Mouse (Mus musculus): Measurements from ENCODE around the gene Dnmbp. TPM values are rescaled to one million over a fixed set of nuclear protein-coding genes. Genes with fewer than 3 reads are reported as not detected.
A peak's percentile ranks its signal among the peaks of the same experiment; 100 is the strongest.

Gene Dnmbp
- polyA plus RNA-seq, 1 experiment from 2014 or later = 24.2 TPM

GRCm38 (mm10) chr19:43912775-43913486, 27.1 kb downstream of the Dnmbp start:
- Histone ChIP-seq H3K36me3 (ENCODE audit: control insufficient read depth, insufficient read depth, low read length) (peaks cover 16% of the 10 kb centered on the region; the same call in 1 of the 2 replicates), H3K27me3 (ENCODE audit: control insufficient read depth, insufficient read depth, low read length) (no peaks in the 10 kb centered on the region), H3K4me1 (ENCODE audit: control insufficient read depth, insufficient read depth, low read length) (peaks cover 6% of the 10 kb centered on the region; the same call in 1 of the 2 replicates), H3K9me3 (ENCODE audit: control insufficient read depth, low read length) (no peaks in the 10 kb centered on the region), H3K4me2 (replicated peaks; ENCODE audit: low read depth, low read length) (no peak overlapping the region), H3K4me3 (ENCODE audit: low read length) (no peak overlapping the region), H3K9ac (ENCODE audit: low read depth, low read length) (no peak overlapping the region), H3K27ac (ENCODE audit: low read depth, low read length) (no peak overlapping the region)
- ATAC-seq (ENCODE audit: low FRiP score, low TSS enrichment) = no peak; the same call in 1 of the 2 replicates
- WGBS = 76% methylated on average over 4 of the region's 4 CpGs

GRCm38 (mm10) chr19:43906492-43906891, 33.5 kb downstream of the Dnmbp start:
- 92% methylated on average over 7 of the region's 7 CpGs for WGBS

GRCm38 (mm10) chr19:43905985-43906384, 34.0 kb downstream of the Dnmbp start:
- ATAC-seq (ENCODE audit: low FRiP score, low TSS enrichment) = no peak
- H3K4me2 ChIP-seq (replicated peaks; ENCODE audit: low read depth, low read length) = no peak overlapping the region
- no peak overlapping the region for H3K4me3 ChIP-seq (ENCODE audit: low read length)
- no peak overlapping the region for H3K27ac ChIP-seq (ENCODE audit: low read depth, low read length)
- H3K9me3 ChIP-seq (ENCODE audit: control insufficient read depth, low read length) = no peaks in the 10 kb centered on the region
- H3K36me3 ChIP-seq (ENCODE audit: control insufficient read depth, insufficient read depth, low read length) = peaks cover 25% of the 10 kb centered on the region
- 38% methylated on average over 5 of the region's 5 CpGs for WGBS
- no peak overlapping the region for H3K9ac ChIP-seq (ENCODE audit: low read depth, low read length)
- H3K4me1 ChIP-seq (ENCODE audit: control insufficient read depth, insufficient read depth, low read length) = no peaks in the 10 kb centered on the region
- H3K27me3 ChIP-seq (ENCODE audit: control insufficient read depth, insufficient read depth, low read length) = no peaks in the 10 kb centered on the region

More at GRCm38 (mm10) chr19:43906492-43906891, 33.5 kb downstream of the Dnmbp start:
- Histone ChIP-seq H3K36me3 (ENCODE audit: control insufficient read depth, insufficient read depth, low read length) (peaks cover 24% of the 10 kb centered on the region), H3K4me3 (ENCODE audit: low read length) (no peak overlapping the region), H3K9me3 (ENCODE audit: control insufficient read depth, low read length) (no peaks in the 10 kb centered on the region), H3K9ac (ENCODE audit: low read depth, low read length) (no peak overlapping the region), H3K27me3 (ENCODE audit: control insufficient read depth, insufficient read depth, low read length) (no peaks in the 10 kb centered on the region), H3K27ac (ENCODE audit: low read depth, low read length) (no peak overlapping the region), H3K4me1 (ENCODE audit: control insufficient read depth, insufficient read depth, low read length) (no peaks in the 10 kb centered on the region), H3K4me2 (replicated peaks; ENCODE audit: low read depth, low read length) (no peak overlapping the region)
- no peak for ATAC-seq (ENCODE audit: low FRiP score, low TSS enrichment)

GRCm38 (mm10) chr19:43905136-43905535, 34.9 kb downstream of the Dnmbp start:
- no peak overlapping the region for H3K4me3 ChIP-seq (ENCODE audit: low read length)
- WGBS = 70% methylated on average over 8 of the region's 8 CpGs
- no peak overlapping the region for H3K9ac ChIP-seq (ENCODE audit: low read depth, low read length)
- no peaks in the 10 kb centered on the region for H3K27me3 ChIP-seq (ENCODE audit: control insufficient read depth, insufficient read depth, low read length)
- no peaks in the 10 kb centered on the region for H3K9me3 ChIP-seq (ENCODE audit: control insufficient read depth, low read length)
- no peak overlapping the region for H3K4me2 ChIP-seq (replicated peaks; ENCODE audit: low read depth, low read length)
- no peaks in the 10 kb centered on the region for H3K4me1 ChIP-seq (ENCODE audit: control insufficient read depth, insufficient read depth, low read length)
- no peak for ATAC-seq (ENCODE audit: low FRiP score, low TSS enrichment)
- H3K27ac ChIP-seq (ENCODE audit: low read depth, low read length) = no peak overlapping the region
- peaks cover 26% of the 10 kb centered on the region for H3K36me3 ChIP-seq (ENCODE audit: control insufficient read depth, insufficient read depth, low read length)

GRCm38 (mm10) chr19:43904327-43904726, 35.7 kb downstream of the Dnmbp start:
- Histone ChIP-seq H3K4me1 (ENCODE audit: control insufficient read depth, insufficient read depth, low read length) (no peaks in the 10 kb centered on the region), H3K9me3 (ENCODE audit: control insufficient read depth, low read length) (no peaks in the 10 kb centered on the region), H3K27me3 (ENCODE audit: control insufficient read depth, insufficient read depth, low read length) (no peaks in the 10 kb centered on the region), H3K4me3 (ENCODE audit: low read length) (no peak overlapping the region), H3K9ac (ENCODE audit: low read depth, low read length) (no peak overlapping the region), H3K27ac (ENCODE audit: low read depth, low read length) (no peak overlapping the region), H3K36me3 (ENCODE audit: control insufficient read depth, insufficient read depth, low read length) (peaks cover 30% of the 10 kb centered on the region), H3K4me2 (replicated peaks; ENCODE audit: low read depth, low read length) (no peak overlapping the region)
- WGBS = 81% methylated on average over 11 of the region's 11 CpGs
- no peak for ATAC-seq (ENCODE audit: low FRiP score, low TSS enrichment)

- no peak overlapping the region for H3K4me2 ChIP-seq (replicated peaks; ENCODE audit: low read depth, low read length)
- no peak overlapping the region for H3K27ac ChIP-seq (ENCODE audit: low read depth, low read length)
- H3K27me3 ChIP-seq (ENCODE audit: control insufficient read depth, insufficient read depth, low read length) = no peaks in the 10 kb centered on the region
- H3K4me3 ChIP-seq (ENCODE audit: low read length) = no peak overlapping the region
- no peak overlapping the region for H3K9ac ChIP-seq (ENCODE audit: low read depth, low read length)
- ATAC-seq (ENCODE audit: low FRiP score, low TSS enrichment) = no peak
- H3K4me1 ChIP-seq (ENCODE audit: control insufficient read depth, insufficient read depth, low read length) = 0 out of 2 replicates have a peak, but pooled peaks cover 7% of the 10 kb centered on the region
- H3K9me3 ChIP-seq (ENCODE audit: control insufficient read depth, low read length) = no peaks in the 10 kb centered on the region
- peaks cover 24% of the 10 kb centered on the region for H3K36me3 ChIP-seq (ENCODE audit: control insufficient read depth, insufficient read depth, low read length)
- 51% methylated on average over 12 of the region's 12 CpGs for WGBS
Measured at GRCm38 (mm10) chr19:43902887-43903286, 37.1 kb downstream of the Dnmbp start.

- Histone ChIP-seq H3K36me3 (ENCODE audit: control insufficient read depth, insufficient read depth, low read length) (peaks cover 24% of the 10 kb centered on the region), H3K9me3 (ENCODE audit: control insufficient read depth, low read length) (no peaks in the 10 kb centered on the region), H3K27me3 (ENCODE audit: control insufficient read depth, insufficient read depth, low read length) (no peaks in the 10 kb centered on the region), H3K4me1 (ENCODE audit: control insufficient read depth, insufficient read depth, low read length) (0 out of 2 replicates have a peak, but pooled peaks cover 7% of the 10 kb centered on the region), H3K4me3 (ENCODE audit: low read length) (no peak overlapping the region), H3K4me2 (replicated peaks; ENCODE audit: low read depth, low read length) (no peak overlapping the region), H3K9ac (ENCODE audit: low read depth, low read length) (no peak overlapping the region), H3K27ac (ENCODE audit: low read depth, low read length) (no peak overlapping the region)
- no peak for ATAC-seq (ENCODE audit: low FRiP score, low TSS enrichment)
- 85% methylated on average over 9 of the region's 9 CpGs for WGBS
Measured at GRCm38 (mm10) chr19:43900690-43901089, 39.3 kb downstream of the Dnmbp start.

GRCm38 (mm10) chr19:43898547-43898946, 41.4 kb downstream of the Dnmbp start:
- no peak overlapping the region for H3K27ac ChIP-seq (ENCODE audit: low read depth, low read length)
- WGBS = 31% methylated on average over 10 of the region's 10 CpGs
- no peaks in the 10 kb centered on the region for H3K9me3 ChIP-seq (ENCODE audit: control insufficient read depth, low read length)

GRCm38 (mm10) chr19:43896441-43896840, 43.5 kb downstream of the Dnmbp start:
- Histone ChIP-seq H3K27me3 (ENCODE audit: control insufficient read depth, insufficient read depth, low read length) (no peaks in the 10 kb centered on the region), H3K4me3 (ENCODE audit: low read length) (no peak overlapping the region), H3K9me3 (ENCODE audit: control insufficient read depth, low read length) (no peaks in the 10 kb centered on the region), H3K4me1 (ENCODE audit: control insufficient read depth, insufficient read depth, low read length) (0 out of 2 replicates have a peak, but pooled peaks cover 12% of the 10 kb centered on the region), H3K36me3 (ENCODE audit: control insufficient read depth, insufficient read depth, low read length) (peaks cover 15% of the 10 kb centered on the region), H3K4me2 (replicated peaks; ENCODE audit: low read depth, low read length) (no peak overlapping the region), H3K9ac (ENCODE audit: low read depth, low read length) (no peak overlapping the region), H3K27ac (ENCODE audit: low read depth, low read length) (no peak overlapping the region)
- no peak for ATAC-seq (ENCODE audit: low FRiP score, low TSS enrichment)
- WGBS = 89% methylated on average over 14 of the region's 14 CpGs

More at GRCm38 (mm10) chr19:43898547-43898946, 41.4 kb downstream of the Dnmbp start:
- Histone ChIP-seq H3K4me2 (replicated peaks; ENCODE audit: low read depth, low read length) (no peak overlapping the region), H3K4me3 (ENCODE audit: low read length) (no peak overlapping the region), H3K4me1 (ENCODE audit: control insufficient read depth, insufficient read depth, low read length) (0 out of 2 replicates have a peak, but pooled peaks cover 12% of the 10 kb centered on the region), H3K9ac (ENCODE audit: low read depth, low read length) (no peak overlapping the region), H3K27me3 (ENCODE audit: control insufficient read depth, insufficient read depth, low read length) (no peaks in the 10 kb centered on the region), H3K36me3 (ENCODE audit: control insufficient read depth, insufficient read depth, low read length) (peaks cover 24% of the 10 kb centered on the region)
- 0 out of 2 replicates have a peak, but pooled peaks have one; percentile 52 for ATAC-seq (ENCODE audit: low FRiP score, low TSS enrichment)
